Mouse (Mus musculus) limb, embryonic 15.5 days (tissue): ENCODE measurements around the gene Spaca6. TPM values are rescaled to one million over a fixed set of nuclear protein-coding genes. Genes with fewer than 3 reads are reported as not detected.
A peak's percentile ranks its signal among the peaks of the same experiment; 100 is the strongest.

Experiments
- ATAC-seq: fragments of 200-750 bp; cut with Nextera tagmentation; 2 replicates; pipeline ENCODE4 v1.8.0; 2017; ENCODE audit warnings: low read depth, moderate TSS enrichment; ENCODE audit not compliant: insufficient number of reproducible peaks, low FRiP score, low TSS enrichment
- H3K27ac ChIP-seq: fragments of 300-500 bp; sonication (generic); 2 replicates; pipeline ENCODE4 v1.5.1; 2015; ENCODE audit warnings: moderate library complexity, mild to moderate bottlenecking, inconsistent platforms
- H3K27me3 ChIP-seq: fragments of 300-500 bp; sonication (generic); 2 replicates; pipeline ENCODE4 v1.6.1; 2015; ENCODE audit warnings: inconsistent platforms
- H3K36me3 ChIP-seq: fragments of 300-500 bp; sonication (generic); 2 replicates; pipeline ENCODE4 v1.6.1; 2015; ENCODE audit warnings: inconsistent platforms
- H3K4me1 ChIP-seq: fragments of 300-500 bp; sonication (generic); 2 replicates; pipeline ENCODE4 v1.6.1; 2015; ENCODE audit warnings: inconsistent platforms
- H3K4me2 ChIP-seq: fragments of 300-500 bp; sonication (generic); 2 replicates; pipeline ENCODE4 v1.6.1; 2015; ENCODE audit warnings: mild to moderate bottlenecking, inconsistent platforms
- H3K4me3 ChIP-seq: fragments of 300-500 bp; sonication (generic); 2 replicates; pipeline ENCODE4 v1.5.1; 2015; ENCODE audit warnings: mild to moderate bottlenecking, inconsistent platforms
- H3K9ac ChIP-seq: fragments of 300-500 bp; sonication (generic); 2 replicates; pipeline ENCODE4 v1.6.1; 2015; ENCODE audit warnings: inconsistent platforms
- H3K9me3 ChIP-seq: fragments of 300-500 bp; sonication (generic); 2 replicates; pipeline ENCODE4 v1.6.1; 2016; ENCODE audit warnings: inconsistent platforms
- WGBS: fragments of 180-500 bp; shearing (Covaris S2); methylation state at CpG from one replicate; pipeline ENCODE4 v1.1.7; 2015; 5-methylcytosine and 5-hydroxymethylcytosine counted together
- microRNA counts: library from miRNA; unstranded; fragments of <30 nt; microRNA quantifications from one replicate; lab custom pipeline; 2016
- microRNA-seq: library from miRNA; unstranded; fragments of <30 nt; microRNA quantifications from one replicate; pipeline ENCODE4, GENCODE M21; 2016
- polyA plus RNA-seq: library from polyadenylated mRNA; unstranded; fragments of >200 nt; fragmentation: Nextera tagmentation; extraction: Ambion mirVana; gene quantifications from 2 replicates; pipeline ENCODE4 v1.2.1, GENCODE M21; 2015

The Spaca6 gene
- polyA plus RNA-seq, 1 experiment from 2014 or later: 36.6 TPM

- ATAC-seq: no peak
- no peak overlapping the region for H3K9ac ChIP-seq
- no peak overlapping the region for H3K4me2 ChIP-seq
- 80% methylated on average over 1 of the region's 1 CpGs for WGBS
- no peak overlapping the region for H3K4me3 ChIP-seq
- no peaks in the 10 kb centered on the region for H3K27me3 ChIP-seq
- H3K27ac ChIP-seq: no peak overlapping the region
- no peaks in the 10 kb centered on the region for H3K36me3 ChIP-seq
- no peaks in the 10 kb centered on the region for H3K4me1 ChIP-seq
- H3K9me3 ChIP-seq: no peaks in the 10 kb centered on the region
These were observed 52.4 kb downstream of the Spaca6 start for GRCm38 (mm10) chr17:17879347-17879746.

GRCm38 (mm10) chr17:17882672-17883071 is 55.7 kb downstream of the Spaca6 start:
- H3K4me3 ChIP-seq: no peak overlapping the region
- H3K4me2 ChIP-seq: no peak overlapping the region
- ATAC-seq: no peak
- WGBS: 81% methylated on average over 3 of the region's 3 CpGs
- H3K4me1 ChIP-seq: no peaks in the 10 kb centered on the region
- no peak overlapping the region for H3K27ac ChIP-seq
- no peaks in the 10 kb centered on the region for H3K27me3 ChIP-seq
- no peaks in the 10 kb centered on the region for H3K36me3 ChIP-seq
- H3K9ac ChIP-seq: no peak overlapping the region
- no peaks in the 10 kb centered on the region for H3K9me3 ChIP-seq

GRCm38 (mm10) chr17:17883840-17884239 is 56.9 kb downstream of the Spaca6 start, which contains the start of gene Fpr1:
Fpr1 (minus strand) TSS chr17:17883940.
- H3K27me3 ChIP-seq: no peaks in the 10 kb centered on the region
- no peak within 1 kb of the TSS for H3K27ac ChIP-seq
- ATAC-seq: no peak
- 59% methylated on average over 1 of the region's 1 CpGs for WGBS
- H3K4me1 ChIP-seq: no peaks in the 10 kb centered on the region
- no peak within 1 kb of the TSS for H3K4me3 ChIP-seq
- no peaks in the 10 kb centered on the region for H3K36me3 ChIP-seq
- H3K9ac ChIP-seq: no peak within 1 kb of the TSS
- no peaks in the 10 kb centered on the region for H3K9me3 ChIP-seq
- no peak within 1 kb of the TSS for H3K4me2 ChIP-seq

- Histone ChIP-seq H3K9me3 (no peaks in the 10 kb centered on the region), H3K4me1 (no peaks in the 10 kb centered on the region), H3K9ac (no peak within 1 kb of the TSS), H3K27me3 (no peaks in the 10 kb centered on the region), H3K4me2 (no peak within 1 kb of the TSS), H3K27ac (no peak within 1 kb of the TSS), H3K4me3 (no peak within 1 kb of the TSS), H3K36me3 (no peaks in the 10 kb centered on the region)
- no peak for ATAC-seq
- WGBS: 58% methylated on average over 1 of the region's 1 CpGs
These were observed 60.9 kb downstream of the Spaca6 start, which contains the start of the genes Fpr2 and Fpr3 for GRCm38 (mm10) chr17:17887774-17888248. Fpr2 (plus strand) TSS chr17:17887824. Fpr3 (plus strand) TSS chr17:17887852.

GRCm38 (mm10) chr17:17889732-17890425 is 62.9 kb downstream of the Spaca6 start:
- no peaks in the 10 kb centered on the region for H3K9me3 ChIP-seq
- no peaks in the 10 kb centered on the region for H3K36me3 ChIP-seq
- H3K4me3 ChIP-seq: no peak overlapping the region
- ATAC-seq: no peak
- no peaks in the 10 kb centered on the region for H3K27me3 ChIP-seq
- H3K27ac ChIP-seq: no peak overlapping the region
- no peak overlapping the region for H3K9ac ChIP-seq
- no peak overlapping the region for H3K4me2 ChIP-seq
- no peaks in the 10 kb centered on the region for H3K4me1 ChIP-seq
- WGBS: 83% methylated on average over 2 of the region's 2 CpGs

MicroRNAs within 50 kb of the gene (microRNA counts, 519-probe panel; counts per million panel counts)
- microRNA mmu-let-7e (lab: Ali Mortazavi, UCI): 4,342 counts per million, percentile 95 among the panel's probes with 10 or more counts
- 2,716 counts per million, percentile 59 among the panel's probes with 10 or more counts for microRNA mmu-miR-125a-3p (lab: Ali Mortazavi, UCI)
- microRNA mmu-miR-125a-5p (lab: Ali Mortazavi, UCI): 4,464 counts per million, percentile 97 among the panel's probes with 10 or more counts
- microRNA mmu-miR-99b (lab: Ali Mortazavi, UCI): 3,695 counts per million, percentile 85 among the panel's probes with 10 or more counts

Small RNA genes lying within 50 kb of the gene (microRNA-seq; reads per million reads assigned to microRNA genes)
- gene Gm25927 (not detected), gene Mir125a (5,502 reads per million, percentile 91 among the genes with 10 or more reads in this experiment), gene Mir99b (19,181 reads per million, percentile 96 among the genes with 10 or more reads in this experiment), gene Mirlet7e (not detected)

Other genes with a start within 250 kb of the Spaca6 start
- gene Lnpep, start 202.1 kb upstream of the Spaca6 start, polyA plus RNA-seq: 9.7 and 10.8 TPM in 2 replicates
- gene Vmn2r90, start 123.4 kb upstream of the Spaca6 start, polyA plus RNA-seq: not detected in 2 replicates
- 1.6 and 2.0 TPM in 2 replicates for gene Has1, start 28.0 kb downstream of the Spaca6 start, polyA plus RNA-seq
- gene Fpr1, start 56.8 kb downstream of the Spaca6 start, polyA plus RNA-seq: 0.33 and 0.91 TPM in 2 replicates
- gene Fpr2, start 60.7 kb downstream of the Spaca6 start, polyA plus RNA-seq: 0.38 and 0.52 TPM in 2 replicates
- gene Fpr3, start 60.7 kb downstream of the Spaca6 start, polyA plus RNA-seq: not detected in 2 replicates
- gene Fpr-rs4, start 194.6 kb downstream of the Spaca6 start, polyA plus RNA-seq: not detected in 2 replicates
- gene Vmn2r124, start 222.3 kb downstream of the Spaca6 start, polyA plus RNA-seq: not detected in 2 replicates